Mouse (Mus musculus): ENCODE results near the gene Tmem117.

DNA sequence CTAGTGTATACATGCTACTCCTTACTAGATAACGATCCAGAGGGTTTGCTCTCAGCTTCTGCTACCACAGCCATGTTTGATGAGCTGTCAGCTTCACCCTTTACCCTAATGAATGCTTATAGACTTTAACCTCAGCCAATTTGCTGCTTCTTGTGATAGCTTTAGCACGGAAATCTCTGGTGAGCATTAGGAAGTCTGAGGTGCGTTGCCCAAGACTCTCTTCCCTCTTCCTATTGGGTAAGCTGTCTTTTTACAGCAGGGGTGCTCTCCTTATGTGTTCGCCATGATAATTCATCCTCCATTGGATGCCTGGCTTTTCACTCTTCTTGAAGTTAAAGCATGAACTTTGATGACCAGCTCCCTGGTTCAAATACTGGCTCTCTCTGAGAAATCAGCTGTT is 328.2 kb downstream of the Tmem117 start:
- no peak for TF ChIP-seq GATA2 (IDR thresholded peaks at IDR 0.05; ENCODE audit: borderline replicate concordance, low read depth, low read length)
- TF ChIP-seq CTCF (IDR thresholded peaks at IDR 0.05; ENCODE audit: low read depth, low read length) = no peak
- no peak for TF ChIP-seq GATA1 (IDR thresholded peaks at IDR 0.05; ENCODE audit: borderline replicate concordance, low read length)
- TF ChIP-seq TAL1 (conservative IDR thresholded peaks at IDR 0.05; ENCODE audit: low read depth, low read length) = no peak
- TF ChIP-seq POLR2AphosphoS5 (IDR thresholded peaks at IDR 0.05; ENCODE audit: insufficient replicate concordance, low read depth, low read length) = no peak
